Mouse (Mus musculus) midbrain, embryonic 13.5 days (tissue): ENCODE data around the gene Col24a1. TPM values are rescaled to one million over a fixed set of nuclear protein-coding genes. Genes with fewer than 3 reads are reported as not detected.
A peak's percentile ranks its signal among the peaks of the same experiment; 100 is the strongest.

Experiments
- ATAC-seq: fragments of 200-750 bp; cut with Nextera tagmentation; 2 replicates; pipeline ENCODE4 v1.8.0; 2017; ENCODE audit warnings: mild to moderate bottlenecking, moderate TSS enrichment, moderate library complexity
- H3K27ac ChIP-seq: fragments of 300-500 bp; sonication (generic); 2 replicates; pipeline ENCODE4 v1.5.1; 2015; ENCODE audit warnings: inconsistent platforms, mild to moderate bottlenecking, moderate library complexity
- H3K27me3 ChIP-seq: fragments of 300-500 bp; sonication (generic); 2 replicates; pipeline ENCODE4 v1.6.1; 2015; ENCODE audit warnings: mild to moderate bottlenecking, inconsistent platforms
- H3K36me3 ChIP-seq: fragments of 300-500 bp; sonication (generic); 2 replicates; pipeline ENCODE4 v1.6.1; 2015; ENCODE audit warnings: mild to moderate bottlenecking, inconsistent platforms
- H3K4me1 ChIP-seq: fragments of 300-500 bp; sonication (generic); replicated peaks from 2 replicates; pipeline ENCODE4 v1.6.1; 2015; ENCODE audit warnings: inconsistent platforms
- H3K4me2 ChIP-seq: fragments of 300-500 bp; sonication (generic); replicated peaks from 2 replicates; pipeline ENCODE4 v1.6.1; 2015; ENCODE audit warnings: moderate library complexity, mild to moderate bottlenecking, inconsistent platforms
- H3K4me3 ChIP-seq: fragments of 300-500 bp; sonication (generic); replicated peaks from 2 replicates; pipeline ENCODE4 v1.5.1; 2015; ENCODE audit warnings: mild to moderate bottlenecking, inconsistent platforms
- H3K9ac ChIP-seq: fragments of 300-500 bp; sonication (generic); replicated peaks from 2 replicates; pipeline ENCODE4 v1.6.1; 2015; ENCODE audit warnings: mild to moderate bottlenecking, inconsistent platforms
- H3K9me3 ChIP-seq: fragments of 300-500 bp; sonication (generic); 2 replicates; pipeline ENCODE4 v1.6.1; 2016; ENCODE audit warnings: mild to moderate bottlenecking, inconsistent platforms
- WGBS: fragments of 180-500 bp; shearing (Covaris S2); methylation state at CpG from one replicate; pipeline ENCODE4 v1.1.7; 2015; 5-methylcytosine and 5-hydroxymethylcytosine counted together
- polyA plus RNA-seq: library from polyadenylated mRNA; unstranded; fragments of >200 nt; fragmentation: Nextera tagmentation; extraction: Ambion mirVana; gene quantifications from 2 replicates; pipeline ENCODE4 v1.2.1, GENCODE M21; 2015

Gene Col24a1
- polyA plus RNA-seq, 1 experiment from 2014 or later: 0.26 TPM

GRCm38 (mm10) chr3:145583522-145584200 lies 291.4 kb downstream of the Col24a1 start:
- Histone ChIP-seq H3K9me3 (no peaks in the 10 kb centered on the region), H3K4me3 (no peak overlapping the region), H3K27ac (no peak overlapping the region), H3K9ac (no peak overlapping the region), H3K4me2 (no peak overlapping the region), H3K36me3 (peaks cover 54% of the 10 kb centered on the region), H3K4me1 (no peaks in the 10 kb centered on the region), H3K27me3 (no peaks in the 10 kb centered on the region)
- WGBS: 73% methylated on average over 3 of the region's 3 CpGs
- ATAC-seq: 0 out of 2 replicates have a peak, but pooled peaks have one; percentile 48

- no peaks in the 10 kb centered on the region for H3K4me1 ChIP-seq
- H3K9me3 ChIP-seq: no peaks in the 10 kb centered on the region
- no peak for ATAC-seq
- no peak overlapping the region for H3K4me2 ChIP-seq
- 90% methylated on average over 4 of the region's 4 CpGs for WGBS
- H3K27me3 ChIP-seq: no peaks in the 10 kb centered on the region
- no peak overlapping the region for H3K9ac ChIP-seq
- no peak overlapping the region for H3K27ac ChIP-seq
- H3K36me3 ChIP-seq: peaks cover 58% of the 10 kb centered on the region
- no peak overlapping the region for H3K4me3 ChIP-seq
Measured at GRCm38 (mm10) chr3:145590562-145590961, 298.3 kb downstream of the Col24a1 start.

- no peak for ATAC-seq
- no peak overlapping the region for H3K4me3 ChIP-seq
- WGBS: 88% methylated on average over 6 of the region's 6 CpGs
- H3K27ac ChIP-seq: no peak overlapping the region
- H3K4me1 ChIP-seq: no peaks in the 10 kb centered on the region
- H3K9me3 ChIP-seq: no peaks in the 10 kb centered on the region
- no peak overlapping the region for H3K9ac ChIP-seq
- H3K4me2 ChIP-seq: no peak overlapping the region
- no peaks in the 10 kb centered on the region for H3K27me3 ChIP-seq
- peaks cover 52% of the 10 kb centered on the region for H3K36me3 ChIP-seq
Measured at GRCm38 (mm10) chr3:145591841-145592542, 299.7 kb downstream of the Col24a1 start.

GRCm38 (mm10) chr3:145595354-145595753 lies 303.1 kb downstream of the Col24a1 start:
- 90% methylated on average over 6 of the region's 6 CpGs for WGBS
- Histone ChIP-seq H3K36me3 (peaks cover 64% of the 10 kb centered on the region), H3K27me3 (no peaks in the 10 kb centered on the region), H3K4me1 (no peaks in the 10 kb centered on the region), H3K4me2 (no peak overlapping the region), H3K9ac (no peak overlapping the region), H3K27ac (no peak overlapping the region), H3K9me3 (no peaks in the 10 kb centered on the region), H3K4me3 (no peak overlapping the region)
- ATAC-seq: no peak

- no peak overlapping the region for H3K27ac ChIP-seq
- H3K27me3 ChIP-seq: no peaks in the 10 kb centered on the region
- H3K36me3 ChIP-seq: peaks cover 75% of the 10 kb centered on the region
- no peak for ATAC-seq
- H3K9ac ChIP-seq: no peak overlapping the region
- WGBS: 93% methylated on average over 7 of the region's 7 CpGs
- peaks cover 8% of the 10 kb centered on the region for H3K4me1 ChIP-seq
- no peak overlapping the region for H3K4me2 ChIP-seq
- no peak overlapping the region for H3K4me3 ChIP-seq
- no peaks in the 10 kb centered on the region for H3K9me3 ChIP-seq
Measured at GRCm38 (mm10) chr3:145599059-145599458, 306.8 kb downstream of the Col24a1 start.

GRCm38 (mm10) chr3:145600801-145601200 lies 308.5 kb downstream of the Col24a1 start:
- WGBS: 95% methylated on average over 6 of the region's 6 CpGs
- no peak overlapping the region for H3K27ac ChIP-seq
- H3K4me2 ChIP-seq: no peak overlapping the region
- H3K36me3 ChIP-seq: peaks cover 78% of the 10 kb centered on the region
- H3K9ac ChIP-seq: no peak overlapping the region
- ATAC-seq: no peak
- peaks cover 8% of the 10 kb centered on the region for H3K4me1 ChIP-seq
- no peak overlapping the region for H3K4me3 ChIP-seq
- H3K27me3 ChIP-seq: no peaks in the 10 kb centered on the region
- no peaks in the 10 kb centered on the region for H3K9me3 ChIP-seq

- Histone ChIP-seq H3K27me3 (no peaks in the 10 kb centered on the region), H3K36me3 (peaks cover 74% of the 10 kb centered on the region), H3K4me1 (peaks cover 8% of the 10 kb centered on the region), H3K27ac (no peak overlapping the region), H3K9ac (no peak overlapping the region), H3K9me3 (no peaks in the 10 kb centered on the region), H3K4me2 (no peak overlapping the region), H3K4me3 (no peak overlapping the region)
- no peak for ATAC-seq
- 88% methylated on average over 6 of the region's 6 CpGs for whole genome bisulfite sequencing
Measured at GRCm38 (mm10) chr3:145601345-145601744, 309.1 kb downstream of the Col24a1 start.

Other genes starting within 250 kb of the Col24a1 start
- 0.18 TPM in 1 of 2 replicates, not detected in the other for gene Clca2, start 193.0 kb upstream of the Col24a1 start, polyA plus RNA-seq
- 19.1 and 21.1 TPM in 2 replicates for gene Odf2l, start 173.9 kb upstream of the Col24a1 start, polyA plus RNA-seq